Mouse (Mus musculus): Measurements from ENCODE around the gene Clmp. TPM values are rescaled to one million over a fixed set of nuclear protein-coding genes. Genes with fewer than 3 reads are reported as not detected.
A peak's percentile ranks its signal among the peaks of the same experiment; 100 is the strongest.
"Not testable (repeated sequence)": the region's sequence is repeated elsewhere in the genome, so short reads cannot be mapped to it uniquely, and the experiment has no call there.

The Clmp gene
- polyA plus RNA-seq, 1 experiment from 2014 or later, result 45.8 TPM

GRCm38 (mm10) chr9:40767946-40768345 lies 82.2 kb downstream of the Clmp start:
- Histone ChIP-seq H3K4me1 (replicated peaks) (no peaks in the 10 kb centered on the region; the same call in 1 of the 2 replicates), H3K27me3 (no peaks in the 10 kb centered on the region), H3K9ac (replicated peaks) (no peak overlapping the region), H3K27ac (no peak overlapping the region), H3K9me3 (no peaks in the 10 kb centered on the region), H3K4me2 (replicated peaks) (no peak overlapping the region), H3K36me3 (peaks cover 14% of the 10 kb centered on the region), H3K4me3 (replicated peaks) (no peak overlapping the region)
- WGBS, result 72% methylated on average over 4 of the region's 4 CpGs
- no peak for ATAC-seq

- 62% methylated on average over 13 of the region's 13 CpGs for WGBS
- no peak overlapping the region for H3K27ac ChIP-seq
- no peaks in the 10 kb centered on the region for H3K27me3 ChIP-seq
- ATAC-seq, result no peak
- H3K4me1 ChIP-seq (replicated peaks), result no peaks in the 10 kb centered on the region; the same call in 1 of the 2 replicates
- H3K9ac ChIP-seq (replicated peaks), result no peak overlapping the region
- 0 out of 2 replicates have a peak, but pooled peaks cover 10% of the 10 kb centered on the region for H3K36me3 ChIP-seq
- H3K4me3 ChIP-seq (replicated peaks), result no peak overlapping the region
- no peak overlapping the region for H3K4me2 ChIP-seq (replicated peaks)
- H3K9me3 ChIP-seq, result no peaks in the 10 kb centered on the region
Observed at GRCm38 (mm10) chr9:40772246-40772645, 86.5 kb downstream of the Clmp start.

- H3K9ac ChIP-seq (replicated peaks); H3K27ac ChIP-seq; H3K4me1 ChIP-seq (replicated peaks); H3K4me2 ChIP-seq (replicated peaks); H3K27me3 ChIP-seq; H3K36me3 ChIP-seq; ATAC-seq; H3K9me3 ChIP-seq; H3K4me3 ChIP-seq (replicated peaks): not testable (repeated sequence)
- 87% methylated on average over 6 of the region's 6 CpGs for WGBS
Observed at GRCm38 (mm10) chr9:40773142-40773541, 87.4 kb downstream of the Clmp start.

- no peak overlapping the region for H3K9ac ChIP-seq (replicated peaks)
- no peak overlapping the region for H3K4me3 ChIP-seq (replicated peaks)
- no peaks in the 10 kb centered on the region; the same call in 1 of the 2 replicates for H3K4me1 ChIP-seq (replicated peaks)
- H3K27me3 ChIP-seq, result no peaks in the 10 kb centered on the region
- no peak overlapping the region for H3K4me2 ChIP-seq (replicated peaks)
- H3K9me3 ChIP-seq, result no peaks in the 10 kb centered on the region
- H3K27ac ChIP-seq, result no peak overlapping the region
- no peak for ATAC-seq
- 88% methylated on average over 4 of the region's 4 CpGs for WGBS
- 0 out of 2 replicates have a peak, but pooled peaks cover 10% of the 10 kb centered on the region for H3K36me3 ChIP-seq
Observed at GRCm38 (mm10) chr9:40773869-40774268, 88.1 kb downstream of the Clmp start.

- 57% methylated on average over 1 of the region's 1 CpGs for WGBS
- Histone ChIP-seq H3K9me3 (no peaks in the 10 kb centered on the region), H3K9ac (replicated peaks) (no peak overlapping the region), H3K4me3 (replicated peaks) (no peak overlapping the region), H3K27me3 (no peaks in the 10 kb centered on the region), H3K4me2 (replicated peaks) (no peak overlapping the region), H3K4me1 (replicated peaks) (peaks cover 2% of the 10 kb centered on the region; the same call in 1 of the 2 replicates), H3K36me3 (0 out of 2 replicates have a peak, but pooled peaks cover 10% of the 10 kb centered on the region), H3K27ac (no peak overlapping the region)
- no peak for ATAC-seq
Observed at GRCm38 (mm10) chr9:40776044-40776443, 90.3 kb downstream of the Clmp start.

- H3K4me3 ChIP-seq (replicated peaks), result no peak overlapping the region
- 78% methylated on average over 11 of the region's 11 CpGs for WGBS
- H3K9me3 ChIP-seq, result no peaks in the 10 kb centered on the region
- no peaks in the 10 kb centered on the region for H3K27me3 ChIP-seq
- H3K27ac ChIP-seq, result no peak overlapping the region
- H3K4me2 ChIP-seq (replicated peaks), result no peak overlapping the region
- 0 out of 2 replicates have a peak, but pooled peaks cover 10% of the 10 kb centered on the region for H3K36me3 ChIP-seq
- H3K9ac ChIP-seq (replicated peaks), result no peak overlapping the region
- no peak for ATAC-seq
- H3K4me1 ChIP-seq (replicated peaks), result peaks cover 2% of the 10 kb centered on the region; the same call in 1 of the 2 replicates
Observed at GRCm38 (mm10) chr9:40776459-40777248, 90.9 kb downstream of the Clmp start.

- 77% methylated on average over 3 of the region's 3 CpGs for WGBS
Observed at GRCm38 (mm10) chr9:40780111-40780510, 94.3 kb downstream of the Clmp start.

GRCm38 (mm10) chr9:40780892-40781725 lies 95.3 kb downstream of the Clmp start:
- H3K27me3 ChIP-seq, result no peaks in the 10 kb centered on the region
- peak overlapping the region; percentile 25 for H3K27ac ChIP-seq
- no peak overlapping the region for H3K4me2 ChIP-seq (replicated peaks)
- no peak overlapping the region for H3K9ac ChIP-seq (replicated peaks)
- no peak overlapping the region for H3K4me3 ChIP-seq (replicated peaks)
- peaks cover 7% of the 10 kb centered on the region; the same call in 1 of the 2 replicates for H3K36me3 ChIP-seq
- ATAC-seq, result no peak
- peaks cover 38% of the 10 kb centered on the region for H3K4me1 ChIP-seq (replicated peaks)
- WGBS, result 67% methylated on average over 11 of the region's 11 CpGs
- no peaks in the 10 kb centered on the region for H3K9me3 ChIP-seq

More at GRCm38 (mm10) chr9:40780111-40780510, 94.3 kb downstream of the Clmp start:
- ATAC-seq, result no peak
- H3K27ac ChIP-seq, result no peak overlapping the region
- H3K36me3 ChIP-seq, result peaks cover 7% of the 10 kb centered on the region; the same call in 1 of the 2 replicates
- no peak overlapping the region for H3K4me2 ChIP-seq (replicated peaks)
- no peak overlapping the region for H3K9ac ChIP-seq (replicated peaks)
- no peaks in the 10 kb centered on the region for H3K9me3 ChIP-seq
- no peaks in the 10 kb centered on the region for H3K27me3 ChIP-seq
- no peak overlapping the region for H3K4me3 ChIP-seq (replicated peaks)
- H3K4me1 ChIP-seq (replicated peaks), result peaks cover 29% of the 10 kb centered on the region

- Histone ChIP-seq H3K4me3 (replicated peaks) (no peak overlapping the region), H3K27ac (0 out of 2 replicates have a peak overlapping the region, but pooled peaks have one; percentile 25)
- WGBS, result 25% methylated on average over 26 of the region's 26 CpGs
Observed at GRCm38 (mm10) chr9:40781726-40782581, 96.2 kb downstream of the Clmp start.

GRCm38 (mm10) chr9:40783641-40784373 lies 98.0 kb downstream of the Clmp start:
- no peaks in the 10 kb centered on the region for H3K27me3 ChIP-seq
- peaks cover 38% of the 10 kb centered on the region for H3K4me1 ChIP-seq (replicated peaks)
- H3K36me3 ChIP-seq, result peaks cover 7% of the 10 kb centered on the region; the same call in 1 of the 2 replicates
- peak overlapping the region; percentile 40 for H3K4me2 ChIP-seq (replicated peaks)
- 8% methylated on average over 13 of the region's 13 CpGs for WGBS
- ATAC-seq, result peak; percentile 44; the same call in 1 of the 2 replicates
- peak overlapping the region; percentile 37 for H3K9ac ChIP-seq (replicated peaks)
- H3K4me3 ChIP-seq (replicated peaks), result no peak overlapping the region
- H3K9me3 ChIP-seq, result no peaks in the 10 kb centered on the region
- H3K27ac ChIP-seq, result peak overlapping the region; percentile 83

More at GRCm38 (mm10) chr9:40781726-40782581, 96.2 kb downstream of the Clmp start:
- Histone ChIP-seq H3K4me2 (replicated peaks) (peak overlapping the region; percentile 29), H3K36me3 (peaks cover 7% of the 10 kb centered on the region; the same call in 1 of the 2 replicates), H3K9ac (replicated peaks) (no peak overlapping the region), H3K27me3 (no peaks in the 10 kb centered on the region), H3K4me1 (replicated peaks) (peaks cover 38% of the 10 kb centered on the region), H3K9me3 (no peaks in the 10 kb centered on the region)
- ATAC-seq, result no peak

Data from midbrain, embryonic 13.5 days (tissue).